Mouse (Mus musculus) hindbrain, embryonic 12.5 days (tissue): ENCODE results near the gene Ankrd13c. TPM values are rescaled to one million over a fixed set of nuclear protein-coding genes. Genes with fewer than 3 reads are reported as not detected.
A peak's percentile ranks its signal among the peaks of the same experiment; 100 is the strongest.

ENCODE experiments used
- ATAC-seq: fragments of 200-750 bp; cut with Nextera tagmentation; 2 replicates; pipeline ENCODE4 v1.8.0; 2017; ENCODE audit warnings: moderate TSS enrichment; ENCODE audit not compliant: low FRiP score
- H3K27ac ChIP-seq: fragments of 300-500 bp; sonication (generic); 2 replicates; pipeline ENCODE4 v1.5.1; 2016; ENCODE audit warnings: mild to moderate bottlenecking
- H3K27me3 ChIP-seq: fragments of 300-500 bp; sonication (generic); 2 replicates; pipeline ENCODE4 v1.6.1; 2016; ENCODE audit warnings: mild to moderate bottlenecking
- H3K36me3 ChIP-seq: fragments of 300-500 bp; sonication (generic); 2 replicates; pipeline ENCODE4 v1.6.1; 2016; ENCODE audit warnings: mild to moderate bottlenecking
- H3K4me1 ChIP-seq: fragments of 300-500 bp; sonication (generic); 2 replicates; pipeline ENCODE4 v1.6.1; 2016
- H3K4me2 ChIP-seq: fragments of 300-500 bp; sonication (generic); replicated peaks from 2 replicates; pipeline ENCODE4 v1.6.1; 2016; ENCODE audit warnings: mild to moderate bottlenecking
- H3K4me3 ChIP-seq: fragments of 300-500 bp; sonication (generic); 2 replicates; pipeline ENCODE4 v1.5.1; 2016; ENCODE audit warnings: mild to moderate bottlenecking
- H3K9ac ChIP-seq: fragments of 300-500 bp; sonication (generic); 2 replicates; pipeline ENCODE4 v1.6.1; 2016; ENCODE audit warnings: mild to moderate bottlenecking, moderate library complexity
- H3K9me3 ChIP-seq: fragments of 300-500 bp; sonication (generic); replicated peaks from 2 replicates; pipeline ENCODE4 v1.6.1; 2016; ENCODE audit warnings: mild to moderate bottlenecking
- WGBS: fragments of 180-500 bp; shearing (Covaris S2); methylation state at CpG from one replicate; pipeline ENCODE4 v1.1.7; 2016; 5-methylcytosine and 5-hydroxymethylcytosine counted together
- polyA plus RNA-seq: library from polyadenylated mRNA; unstranded; fragments of >200 nt; fragmentation: Nextera tagmentation; extraction: Ambion mirVana; gene quantifications from 2 replicates; pipeline ENCODE4 v1.2.1, GENCODE M21; 2016

The Ankrd13c gene
- polyA plus RNA-seq, 1 experiment from 2014 or later: 26.6 TPM

- 0 out of 2 replicates have a peak, but pooled peaks cover 6% of the 10 kb centered on the region for H3K36me3 ChIP-seq
- no peaks in the 10 kb centered on the region; the same call in 1 of the 2 replicates for H3K9me3 ChIP-seq
- WGBS: 90% methylated on average over 2 of the region's 2 CpGs
- ATAC-seq: no peak
- no peaks in the 10 kb centered on the region for H3K4me1 ChIP-seq
- no peak overlapping the region for H3K4me3 ChIP-seq
- no peak overlapping the region for H3K27ac ChIP-seq
- no peak overlapping the region for H3K9ac ChIP-seq
- no peak overlapping the region for H3K4me2 ChIP-seq
- H3K27me3 ChIP-seq: no peaks in the 10 kb centered on the region
Measured at GRCm38 (mm10) chr3:157971151-157971550, 24.1 kb downstream of the Ankrd13c start.

- WGBS: 97% methylated on average over 2 of the region's 2 CpGs
- no peak overlapping the region for H3K4me3 ChIP-seq
- H3K4me2 ChIP-seq: no peak overlapping the region
- 0 out of 2 replicates have a peak, but pooled peaks cover 9% of the 10 kb centered on the region for H3K36me3 ChIP-seq
- no peak for ATAC-seq
- H3K9ac ChIP-seq: no peak overlapping the region
- no peak overlapping the region for H3K27ac ChIP-seq
- no peaks in the 10 kb centered on the region for H3K27me3 ChIP-seq
- H3K9me3 ChIP-seq: no peaks in the 10 kb centered on the region; the same call in 1 of the 2 replicates
- no peaks in the 10 kb centered on the region for H3K4me1 ChIP-seq
Measured at GRCm38 (mm10) chr3:157973236-157973635, 26.2 kb downstream of the Ankrd13c start.

- no peak overlapping the region for H3K4me2 ChIP-seq
- no peak overlapping the region for H3K9ac ChIP-seq
- no peaks in the 10 kb centered on the region for H3K9me3 ChIP-seq
- H3K4me1 ChIP-seq: no peaks in the 10 kb centered on the region
- H3K27ac ChIP-seq: no peak overlapping the region
- H3K4me3 ChIP-seq: no peak overlapping the region
- no peak for ATAC-seq
- H3K36me3 ChIP-seq: 0 out of 2 replicates have a peak, but pooled peaks cover 6% of the 10 kb centered on the region
- no peaks in the 10 kb centered on the region for H3K27me3 ChIP-seq
Measured at GRCm38 (mm10) chr3:157979619-157980018, 32.6 kb downstream of the Ankrd13c start.

GRCm38 (mm10) chr3:157993322-157993721 is 46.3 kb downstream of the Ankrd13c start:
- no peaks in the 10 kb centered on the region for H3K27me3 ChIP-seq
- ATAC-seq: no peak
- H3K36me3 ChIP-seq: peaks cover 15% of the 10 kb centered on the region; the same call in 1 of the 2 replicates
- H3K9ac ChIP-seq: no peak overlapping the region
- H3K4me3 ChIP-seq: no peak overlapping the region
- no peak overlapping the region for H3K27ac ChIP-seq
- H3K4me1 ChIP-seq: no peaks in the 10 kb centered on the region
- no peak overlapping the region for H3K4me2 ChIP-seq
- no peaks in the 10 kb centered on the region for H3K9me3 ChIP-seq

GRCm38 (mm10) chr3:157995726-157996125 is 48.7 kb downstream of the Ankrd13c start:
- Histone ChIP-seq H3K27me3 (no peaks in the 10 kb centered on the region), H3K4me3 (no peak overlapping the region), H3K36me3 (0 out of 2 replicates have a peak, but pooled peaks cover 9% of the 10 kb centered on the region), H3K4me2 (no peak overlapping the region), H3K9me3 (no peaks in the 10 kb centered on the region), H3K4me1 (no peaks in the 10 kb centered on the region), H3K9ac (no peak overlapping the region), H3K27ac (no peak overlapping the region)
- ATAC-seq: no peak
- 98% methylated on average over 2 of the region's 2 CpGs for WGBS

- Histone ChIP-seq H3K4me3 (no peak overlapping the region), H3K4me1 (no peaks in the 10 kb centered on the region), H3K4me2 (no peak overlapping the region), H3K27ac (no peak overlapping the region), H3K36me3 (peaks cover 15% of the 10 kb centered on the region), H3K9ac (no peak overlapping the region), H3K9me3 (no peaks in the 10 kb centered on the region), H3K27me3 (no peaks in the 10 kb centered on the region)
- 76% methylated on average over 1 of the region's 1 CpGs for WGBS
- ATAC-seq: no peak
Measured at GRCm38 (mm10) chr3:157998742-157999369, 51.8 kb downstream of the Ankrd13c start.

GRCm38 (mm10) chr3:158008647-158009046 is 61.6 kb downstream of the Ankrd13c start:
- Histone ChIP-seq H3K27ac (no peak overlapping the region), H3K4me3 (no peak overlapping the region), H3K27me3 (no peaks in the 10 kb centered on the region), H3K9me3 (no peaks in the 10 kb centered on the region), H3K36me3 (peaks cover 43% of the 10 kb centered on the region), H3K4me1 (no peaks in the 10 kb centered on the region), H3K9ac (no peak overlapping the region), H3K4me2 (no peak overlapping the region)
- ATAC-seq: no peak
- WGBS: 66% methylated on average over 1 of the region's 1 CpGs

- ATAC-seq: 0 out of 2 replicates have a peak, but pooled peaks have one; percentile 16
- Histone ChIP-seq H3K9me3 (no peaks in the 10 kb centered on the region), H3K36me3 (peaks cover 43% of the 10 kb centered on the region), H3K27me3 (no peaks in the 10 kb centered on the region), H3K4me2 (no peak overlapping the region), H3K9ac (no peak overlapping the region), H3K27ac (no peak overlapping the region), H3K4me1 (no peaks in the 10 kb centered on the region), H3K4me3 (no peak overlapping the region)
- 52% methylated on average over 1 of the region's 1 CpGs for WGBS
Measured at GRCm38 (mm10) chr3:158009762-158010320, 62.8 kb downstream of the Ankrd13c start.

- H3K4me3 ChIP-seq: peak overlapping the region; percentile 76
- peaks cover 17% of the 10 kb centered on the region for H3K4me1 ChIP-seq
- under 1% methylated on average over 61 of the region's 61 CpGs for WGBS
- peak overlapping the region; percentile 95 for H3K27ac ChIP-seq
- H3K4me2 ChIP-seq: peak overlapping the region; percentile 78
- no peaks in the 10 kb centered on the region for H3K9me3 ChIP-seq
- peak overlapping the region; percentile 96 for H3K9ac ChIP-seq
- H3K27me3 ChIP-seq: no peaks in the 10 kb centered on the region
- peak; percentile 93 for ATAC-seq
- peaks cover 3% of the 10 kb centered on the region; the same call in 1 of the 2 replicates for H3K36me3 ChIP-seq
Measured at GRCm38 (mm10) chr3:158031371-158031925, 84.4 kb downstream of the Ankrd13c start.

- 8% methylated on average over 4 of the region's 4 CpGs for WGBS
- Histone ChIP-seq H3K27me3 (no peaks in the 10 kb centered on the region), H3K4me2 (peak overlapping the region; percentile 78), H3K9me3 (no peaks in the 10 kb centered on the region), H3K27ac (peak overlapping the region; percentile 95), H3K4me3 (peak overlapping the region; percentile 76), H3K36me3 (no peaks in the 10 kb centered on the region), H3K4me1 (peaks cover 17% of the 10 kb centered on the region), H3K9ac (peak overlapping the region; percentile 96)
- ATAC-seq: no peak
Measured at GRCm38 (mm10) chr3:158032106-158032505, 85.1 kb downstream of the Ankrd13c start.

GRCm38 (mm10) chr3:158035866-158036265 is 88.8 kb downstream of the Ankrd13c start:
- H3K9ac ChIP-seq: peak overlapping the region; percentile 80
- 2% methylated on average over 11 of the region's 11 CpGs for WGBS
- ATAC-seq: no peak
- H3K9me3 ChIP-seq: no peaks in the 10 kb centered on the region
- H3K4me3 ChIP-seq: peak overlapping the region; percentile 75
- H3K4me1 ChIP-seq: peaks cover 25% of the 10 kb centered on the region
- H3K4me2 ChIP-seq: peak overlapping the region; percentile 59
- H3K36me3 ChIP-seq: no peaks in the 10 kb centered on the region
- H3K27me3 ChIP-seq: no peaks in the 10 kb centered on the region
- H3K27ac ChIP-seq: peak overlapping the region; percentile 77; the same call in 1 of the 2 replicates

- Histone ChIP-seq H3K4me3 (peak within 1 kb of the TSS; percentile 75), H3K27me3 (no peaks in the 10 kb centered on the region), H3K9me3 (no peaks in the 10 kb centered on the region), H3K9ac (peak within 1 kb of the TSS; percentile 80), H3K27ac (peak within 1 kb of the TSS; percentile 77), H3K4me2 (peak within 1 kb of the TSS; percentile 65), H3K4me1 (peaks cover 25% of the 10 kb centered on the region), H3K36me3 (no peaks in the 10 kb centered on the region)
- peak; percentile 95 for ATAC-seq
- WGBS: under 1% methylated on average over 55 of the region's 55 CpGs
Measured at GRCm38 (mm10) chr3:158036329-158036988, 89.4 kb downstream of the Ankrd13c start, which contains the start of the genes Srsf11 and Lrrc40. Gene Srsf11 (minus strand): TSS chr3:158036639. Gene Lrrc40 (plus strand): TSS chr3:158036662.
